Mouse (Mus musculus) limb, embryonic 11.5 days (tissue): ENCODE results near the gene Timp2. TPM values are rescaled to one million over a fixed set of nuclear protein-coding genes. Genes with fewer than 3 reads are reported as not detected.
"Not testable (repeated sequence)": the region's sequence is repeated elsewhere in the genome, so short reads cannot be mapped to it uniquely, and the experiment has no call there.

Experiments used
- ATAC-seq: fragments of 200-750 bp; cut with Nextera tagmentation; 2 replicates; pipeline ENCODE4 v1.8.0; 2017; ENCODE audit warnings: low read depth; ENCODE audit not compliant: insufficient number of reproducible peaks, low FRiP score, low TSS enrichment
- DNase-seq: peaks from one replicate; pipeline ENCODE4 v3.0.0-alpha.2; 2015; ENCODE audit warnings: low spot score
- H3K27ac ChIP-seq: fragments of 300-500 bp; sonication (generic); replicated peaks from 2 replicates; pipeline ENCODE4 v1.5.1; 2014; ENCODE audit warnings: low read depth, mild to moderate bottlenecking, low read length
- H3K27me3 ChIP-seq: fragments of 300-500 bp; sonication (generic); 2 replicates; pipeline ENCODE4 v1.6.1; 2014; ENCODE audit warnings: mild to moderate bottlenecking, low read length, mixed read lengths; ENCODE audit not compliant: control insufficient read depth, insufficient read depth
- H3K36me3 ChIP-seq: fragments of 300-500 bp; sonication (generic); 2 replicates; pipeline ENCODE4 v1.6.1; 2014; ENCODE audit warnings: mild to moderate bottlenecking, low read length, moderate library complexity, mixed read lengths; ENCODE audit not compliant: control insufficient read depth, insufficient read depth
- H3K4me1 ChIP-seq: fragments of 300-500 bp; sonication (generic); 2 replicates; pipeline ENCODE4 v1.6.1; 2014; ENCODE audit warnings: low read length, mixed read lengths; ENCODE audit not compliant: control insufficient read depth, insufficient read depth
- H3K4me2 ChIP-seq: fragments of 300-500 bp; sonication (generic); 2 replicates; pipeline ENCODE4 v1.6.1; 2014; ENCODE audit warnings: low read depth, mild to moderate bottlenecking, moderate library complexity; ENCODE audit not compliant: severe bottlenecking
- H3K4me3 ChIP-seq: fragments of 300-500 bp; sonication (generic); 2 replicates; pipeline ENCODE4 v1.5.1; 2014; ENCODE audit warnings: low read depth, low read length
- H3K9ac ChIP-seq: fragments of 300-500 bp; sonication (generic); 2 replicates; pipeline ENCODE4 v1.6.1; 2014; ENCODE audit warnings: mild to moderate bottlenecking, low read length
- H3K9me3 ChIP-seq: fragments of 300-500 bp; sonication (generic); 2 replicates; pipeline ENCODE4 v1.6.1; 2016; ENCODE audit warnings: low read length; ENCODE audit not compliant: control insufficient read depth
- WGBS: fragments of 180-500 bp; shearing (Covaris S2); extraction: QIAGEN DNeasy Blood & Tissue Kit; methylation state at CpG from one replicate; pipeline ENCODE4 v1.1.7; 2014; 5-methylcytosine and 5-hydroxymethylcytosine counted together
- polyA plus RNA-seq: library from polyadenylated mRNA; unstranded; fragments of >200 nt; fragmentation: Nextera tagmentation; extraction: Ambion mirVana; gene quantifications from 2 replicates; pipeline ENCODE4 v1.2.1, GENCODE M21; 2014

Timp2 gene
- polyA plus RNA-seq, 1 experiment from 2014 or later = 64.4 TPM

GRCm38 (mm10) chr11:118318678-118319077, 36.9 kb downstream of the Timp2 start:
- DNase-seq (peak; percentile 46), ATAC-seq (no peak)
- Histone ChIP-seq H3K27ac (no peak overlapping the region), H3K4me3 (no peak overlapping the region), H3K36me3 (no peaks in the 10 kb centered on the region; the same call in 1 of the 2 replicates), H3K27me3 (no peaks in the 10 kb centered on the region), H3K9me3 (no peaks in the 10 kb centered on the region), H3K9ac (no peak overlapping the region), H3K4me1 (peaks cover 10% of the 10 kb centered on the region), H3K4me2 (no peak overlapping the region)
- WGBS = 59% methylated on average over 5 of the region's 5 CpGs

GRCm38 (mm10) chr11:118317129-118317528, 38.4 kb downstream of the Timp2 start:
- DNase-seq = peak; percentile 72
- no peak for ATAC-seq
- no peak overlapping the region for H3K9ac ChIP-seq
- no peak overlapping the region for H3K4me3 ChIP-seq
- H3K4me2 ChIP-seq = no peak overlapping the region
- no peaks in the 10 kb centered on the region for H3K9me3 ChIP-seq
- 22% methylated on average over 7 of the region's 7 CpGs for WGBS
- peaks cover 6% of the 10 kb centered on the region for H3K4me1 ChIP-seq
- no peak overlapping the region for H3K27ac ChIP-seq
- H3K36me3 ChIP-seq = no peaks in the 10 kb centered on the region; the same call in 1 of the 2 replicates
- no peaks in the 10 kb centered on the region for H3K27me3 ChIP-seq

- H3K27ac ChIP-seq = no peak overlapping the region
- DNase-seq (no peak), ATAC-seq (no peak)
- no peaks in the 10 kb centered on the region; the same call in 1 of the 2 replicates for H3K36me3 ChIP-seq
- H3K4me1 ChIP-seq = no peaks in the 10 kb centered on the region
- 84% methylated on average over 8 of the region's 8 CpGs for WGBS
- no peaks in the 10 kb centered on the region for H3K9me3 ChIP-seq
- no peak overlapping the region for H3K4me2 ChIP-seq
- H3K27me3 ChIP-seq = no peaks in the 10 kb centered on the region
- no peak overlapping the region for H3K4me3 ChIP-seq
- no peak overlapping the region for H3K9ac ChIP-seq
These were observed 39.2 kb downstream of the Timp2 start for GRCm38 (mm10) chr11:118316231-118316806.

- ATAC-seq = no peak
- no peaks in the 10 kb centered on the region for H3K27me3 ChIP-seq
- no peak overlapping the region for H3K4me2 ChIP-seq
- H3K9ac ChIP-seq = no peak overlapping the region
- peaks cover 12% of the 10 kb centered on the region; the same call in 1 of the 2 replicates for H3K36me3 ChIP-seq
- H3K4me1 ChIP-seq = no peaks in the 10 kb centered on the region
- WGBS = 76% methylated on average over 6 of the region's 6 CpGs
- H3K4me3 ChIP-seq = no peak overlapping the region
- H3K27ac ChIP-seq = no peak overlapping the region
- DNase-seq = no peak
- no peaks in the 10 kb centered on the region for H3K9me3 ChIP-seq
These were observed 43.3 kb downstream of the Timp2 start for GRCm38 (mm10) chr11:118312132-118312723.

- H3K9ac ChIP-seq, H3K9me3 ChIP-seq, DNase-seq, H3K27ac ChIP-seq, H3K27me3 ChIP-seq, H3K4me1 ChIP-seq, ATAC-seq, H3K4me3 ChIP-seq, H3K4me2 ChIP-seq: not testable (repeated sequence)
- peaks cover 12% of the 10 kb centered on the region; the same call in 1 of the 2 replicates for H3K36me3 ChIP-seq
- WGBS = 82% methylated on average over 2 of the region's 2 CpGs
These were observed 47.6 kb downstream of the Timp2 start for GRCm38 (mm10) chr11:118307962-118308361.

GRCm38 (mm10) chr11:118303959-118304358, 51.6 kb downstream of the Timp2 start:
- not testable (repeated sequence) for H3K4me1 ChIP-seq, H3K9ac ChIP-seq, H3K27ac ChIP-seq, DNase-seq, H3K9me3 ChIP-seq, ATAC-seq, H3K36me3 ChIP-seq, H3K4me2 ChIP-seq, H3K27me3 ChIP-seq, H3K4me3 ChIP-seq
- WGBS = 91% methylated on average over 4 of the region's 4 CpGs

GRCm38 (mm10) chr11:118298810-118299209, 56.7 kb downstream of the Timp2 start:
- Histone ChIP-seq H3K27me3 (no peaks in the 10 kb centered on the region), H3K36me3 (peaks cover 2% of the 10 kb centered on the region; the same call in 1 of the 2 replicates), H3K4me1 (no peaks in the 10 kb centered on the region), H3K27ac (no peak overlapping the region), H3K4me2 (no peak overlapping the region), H3K9ac (no peak overlapping the region), H3K4me3 (no peak overlapping the region), H3K9me3 (no peaks in the 10 kb centered on the region)
- DNase-seq (no peak), ATAC-seq (no peak)
- 79% methylated on average over 2 of the region's 2 CpGs for WGBS

GRCm38 (mm10) chr11:118297967-118298366, 57.6 kb downstream of the Timp2 start:
- no peaks in the 10 kb centered on the region for H3K4me1 ChIP-seq
- no peaks in the 10 kb centered on the region for H3K9me3 ChIP-seq
- WGBS = 81% methylated on average over 3 of the region's 3 CpGs
- no peak overlapping the region for H3K9ac ChIP-seq
- H3K27me3 ChIP-seq = no peaks in the 10 kb centered on the region
- no peak overlapping the region for H3K4me3 ChIP-seq
- H3K36me3 ChIP-seq = peaks cover 2% of the 10 kb centered on the region; the same call in 1 of the 2 replicates
- no peak for DNase-seq
- no peak for ATAC-seq
- no peak overlapping the region for H3K27ac ChIP-seq
- H3K4me2 ChIP-seq = no peak overlapping the region
